ENCODE assay signal across 8 mouse cellular contexts in the genomic region with DNA sequence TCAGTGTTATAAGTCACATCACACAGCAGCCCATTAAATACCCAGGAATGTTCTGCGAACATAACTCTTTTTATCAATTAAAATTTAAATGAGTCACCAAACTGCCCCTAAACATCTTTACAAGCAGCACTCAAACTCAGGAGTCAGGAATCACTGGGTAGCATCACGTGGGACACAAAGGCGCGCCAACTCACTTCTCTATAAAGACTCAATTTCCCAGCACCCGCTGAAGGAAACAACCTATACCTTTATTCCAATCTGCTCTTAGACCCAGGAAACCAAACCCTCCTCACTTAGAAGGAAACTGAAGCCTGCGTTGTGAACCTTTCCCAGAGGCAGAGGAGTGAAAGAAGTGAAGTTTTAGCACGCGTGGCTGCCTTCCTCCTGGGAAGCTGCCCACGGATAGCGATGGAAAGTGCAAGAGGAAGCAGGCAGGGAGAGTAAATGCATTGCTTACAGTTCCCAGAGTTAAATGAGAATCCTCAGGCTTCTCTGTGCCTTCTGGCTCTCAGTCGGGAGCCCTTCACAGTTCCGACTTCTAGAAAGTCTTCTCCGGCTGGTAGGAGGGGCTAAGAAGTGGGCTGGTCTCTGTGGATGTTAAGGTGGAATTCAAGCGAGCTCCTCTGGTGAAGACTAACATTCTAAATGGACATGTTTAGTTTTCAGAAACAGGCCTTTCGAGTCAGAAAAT. TPM values are rescaled to one million over a fixed set of nuclear protein-coding genes. Genes with fewer than 3 reads are reported as not detected.
A peak's percentile ranks its signal among the peaks of the same experiment; 100 is the strongest.
DNase-seq lines count a peak whose midpoint lies in the region; ATAC-seq and TF ChIP-seq lines count a peak whose summit lies in the region.

Pla2g4a (minus strand) TSS at position 557 of the 691 bp plus-strand sequence.

- intact Hi-C loops in left cerebral cortex, adult 2 months (cut with DNase I): loop anchor here (5.0 kb wide), 1 partner anchor 104 kb away; no protein-coding TSS in a partner anchor
- intact Hi-C loops in left cerebral cortex, postnatal 4 days (cut with DNase I): no loop called here

- peaks cover 11% of the 10 kb centered on the region; the same call in 1 of the 2 replicates for H3K4me1 ChIP-seq in forebrain, embryonic 10.5 days
- peaks cover 4% of the 10 kb centered on the region; the same call in 1 of the 2 replicates for H3K4me1 ChIP-seq in heart, embryonic 16.5 days (ENCODE audit: control insufficient read depth, insufficient read depth, low read length)

- 29% methylated on average over 15 of the region's 15 CpGs for WGBS in forebrain, embryonic 10.5 days
- 11% methylated on average over 15 of the region's 15 CpGs for WGBS in heart, embryonic 16.5 days

- peak within 1 kb of the TSS; percentile 57 for H3K27ac ChIP-seq in left cerebral cortex, adult 2 months
- peak within 1 kb of the TSS; percentile 75 for H3K27ac ChIP-seq in forebrain, embryonic 10.5 days
- peak within 1 kb of the TSS; percentile 85 for H3K27ac ChIP-seq in heart, embryonic 16.5 days (ENCODE audit: low read length)

- H3K9me3 ChIP-seq in forebrain, embryonic 10.5 days: no peaks in the 10 kb centered on the region
- H3K9me3 ChIP-seq in heart, embryonic 16.5 days (replicated peaks; ENCODE audit: control insufficient read depth, low read length): no peaks in the 10 kb centered on the region

- H3K36me3 ChIP-seq in forebrain, embryonic 10.5 days (replicated peaks): no peaks in the 10 kb centered on the region
- no peaks in the 10 kb centered on the region for H3K36me3 ChIP-seq in heart, embryonic 16.5 days (ENCODE audit: control insufficient read depth, insufficient read depth)

- peak within 1 kb of the TSS; percentile 54 for H3K4me3 ChIP-seq in left cerebral cortex, adult 2 months
- peak within 1 kb of the TSS; percentile 46 for H3K4me3 ChIP-seq in forebrain, embryonic 10.5 days
- peak within 1 kb of the TSS; percentile 71 for H3K4me3 ChIP-seq in heart, embryonic 16.5 days (ENCODE audit: low read length)

- peak within 1 kb of the TSS; percentile 79 for H3K9ac ChIP-seq in heart, embryonic 16.5 days (ENCODE audit: low read length)

- ATAC-seq in heart, embryonic 16.5 days (replicated peaks; ENCODE audit: extremely low read depth, insufficient read depth, low FRiP score): peak; percentile 77

- TF ChIP-seq CTCF in left cerebral cortex, adult 2 months (IDR thresholded peaks at IDR 0.05): no peak

- no peaks in the 10 kb centered on the region for H3K27me3 ChIP-seq in forebrain, embryonic 10.5 days (ENCODE audit: poor library complexity, severe bottlenecking)
- no peaks in the 10 kb centered on the region for H3K27me3 ChIP-seq in heart, embryonic 16.5 days (ENCODE audit: control insufficient read depth, insufficient read depth, low read length)

- peak in 1 of 2 experiments; percentile 18 for DNase-seq in left cerebral cortex, adult 2 months (ENCODE audit: extremely low spot score in 1 of 2, low spot score in 2 of 2)
- DNase-seq in left cerebral cortex, postnatal 4 days: no peak
- DNase-seq in forebrain, embryonic 10.5 days (ENCODE audit: extremely low spot score, low spot score): no peak
- DNase-seq in kidney, postnatal 25 days: peak; percentile 52
- peak; percentile 74 for DNase-seq in lung, postnatal 10 days
- peak; percentile 33 for DNase-seq in ovary, postnatal 10 days (ENCODE audit: low spot score)
- peak; percentile 29 for DNase-seq in urinary bladder, adult 2 months (ENCODE audit: low spot score)

- peak within 1 kb of the TSS; percentile 88 for H3K4me2 ChIP-seq in heart, embryonic 16.5 days (ENCODE audit: low read depth, low read length)

RNA-seq across cellular contexts. Expression of gene Pla2g4a, which starts in this region (rescaled TPM):
- 1 to 10 TPM; 1.3 to 2.7 TPM for total RNA-seq in left cerebral cortex, adult 2 months (2021)
- 1 to 10 TPM in 1 of 2 experiments, under 1 TPM in 1; 0.56 to 2.1 TPM for total RNA-seq in left cerebral cortex, postnatal 4 days (2021)
- polyA plus RNA-seq in forebrain, embryonic 10.5 days (2016; fragmentation: Nextera tagmentation; extraction: Ambion mirVana): 4.5 and 5.0 TPM in 2 replicates
- polyA plus RNA-seq in heart, embryonic 16.5 days (2015; fragmentation: Nextera tagmentation; extraction: Ambion mirVana): 5.6 and 6.9 TPM in 2 replicates
- 43.3 and 54.4 TPM in 2 replicates for polyA plus RNA-seq in urinary bladder, adult 2 months (2012; rRNA removed)

Comparison
In these comparisons a context has a peak if more than half of its experiments do, and no peak if none do; other contexts are left out.
1. DNase-seq: peak in kidney, postnatal 25 days (2 of 2), lung, postnatal 10 days (single experiment), ovary, postnatal 10 days (single experiment) and urinary bladder, adult 2 months (single experiment); none in left cerebral cortex, postnatal 4 days (single experiment) and forebrain, embryonic 10.5 days (single experiment).
2. Peak in every context shown above with its lines, with median percentiles within 50 percentile points of each other: H3K27ac ChIP-seq and H3K4me3 ChIP-seq.